Mouse (Mus musculus): ENCODE results near the gene Rbfox2.

The Rbfox2 gene

DNA sequence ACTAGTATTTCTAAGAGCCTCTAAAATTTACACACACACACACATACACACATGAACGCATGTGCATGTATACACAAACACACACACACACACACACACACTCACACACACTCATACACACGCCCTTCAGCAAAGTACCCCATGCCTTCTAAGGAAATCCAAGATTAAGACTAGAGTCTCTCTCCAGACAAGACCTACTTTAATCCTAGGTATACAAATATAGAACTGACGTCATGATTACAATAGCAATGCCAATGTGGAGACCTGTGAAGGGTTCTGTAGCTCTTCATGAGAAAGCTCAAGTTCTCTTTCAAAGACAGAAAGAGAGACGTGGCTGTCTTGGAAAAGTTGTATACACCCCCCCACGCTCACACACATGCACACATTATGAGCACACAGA lies 132.8 kb downstream of the Rbfox2 start:
- DNase-seq, result no peak

DNA sequence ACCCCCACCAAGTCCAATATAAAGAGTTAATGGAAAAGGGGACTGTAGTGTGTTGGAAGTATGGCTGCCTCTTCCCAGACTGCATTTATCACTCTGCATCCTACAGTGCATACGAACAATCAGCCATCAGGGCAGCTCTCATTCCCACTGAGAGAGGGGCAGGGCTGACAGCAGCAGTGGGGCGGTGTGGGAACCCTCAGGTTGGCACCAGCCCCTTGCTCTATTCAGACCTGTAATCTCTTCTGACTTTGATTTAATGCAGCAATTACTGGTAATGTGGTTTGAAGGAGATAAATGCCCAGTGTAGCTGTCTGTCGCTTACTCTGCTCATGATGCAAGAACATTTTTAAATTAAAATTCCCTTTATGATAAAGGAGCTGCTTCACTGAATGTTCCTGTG lies 134.4 kb downstream of the Rbfox2 start:
- DNase-seq, result no peak

DNA sequence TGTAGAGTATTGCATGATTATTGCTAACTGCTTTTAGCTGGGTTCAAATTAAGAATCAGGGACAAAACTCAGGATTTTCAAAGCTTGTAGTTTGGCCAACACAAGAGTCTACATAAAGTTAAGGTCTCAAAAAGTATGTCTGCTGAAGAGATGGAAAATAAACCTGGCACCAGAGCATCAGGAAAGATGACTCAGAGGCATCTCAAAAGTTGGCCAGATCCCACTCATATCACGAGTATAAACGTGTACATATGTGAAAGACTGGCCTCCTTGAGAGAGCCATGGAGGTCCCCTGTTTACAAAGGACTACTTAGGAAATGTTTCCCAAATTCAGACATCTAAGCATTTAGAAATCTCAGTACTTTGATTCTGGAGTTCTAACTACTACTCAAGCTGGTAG lies 138.0 kb downstream of the Rbfox2 start:
- no peak for DNase-seq

DNA sequence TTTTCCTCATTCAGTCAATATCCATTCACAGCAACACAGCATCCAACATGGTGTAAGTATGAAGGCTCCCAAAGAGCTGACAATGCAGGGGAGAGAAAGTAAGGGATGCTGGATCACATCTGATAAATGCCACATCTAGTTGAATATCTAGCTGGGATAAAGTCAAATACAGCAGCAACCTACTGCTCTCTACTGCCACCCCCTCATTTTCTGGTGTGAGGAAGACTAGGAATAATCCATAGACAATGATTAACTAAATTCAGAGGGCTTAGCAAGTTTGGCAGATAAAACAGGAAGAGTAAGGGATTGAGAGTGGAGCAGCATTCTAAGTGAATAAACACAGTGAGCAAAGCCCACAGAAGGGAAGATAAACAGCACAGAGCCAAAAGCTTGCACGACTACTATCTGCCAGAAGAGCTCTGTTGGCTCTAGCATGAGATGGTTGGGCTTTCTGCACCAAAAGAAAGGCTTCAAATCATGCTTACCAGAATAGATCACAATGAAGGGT lies 140.5 kb downstream of the Rbfox2 start:
- no peak for DNase-seq

DNA sequence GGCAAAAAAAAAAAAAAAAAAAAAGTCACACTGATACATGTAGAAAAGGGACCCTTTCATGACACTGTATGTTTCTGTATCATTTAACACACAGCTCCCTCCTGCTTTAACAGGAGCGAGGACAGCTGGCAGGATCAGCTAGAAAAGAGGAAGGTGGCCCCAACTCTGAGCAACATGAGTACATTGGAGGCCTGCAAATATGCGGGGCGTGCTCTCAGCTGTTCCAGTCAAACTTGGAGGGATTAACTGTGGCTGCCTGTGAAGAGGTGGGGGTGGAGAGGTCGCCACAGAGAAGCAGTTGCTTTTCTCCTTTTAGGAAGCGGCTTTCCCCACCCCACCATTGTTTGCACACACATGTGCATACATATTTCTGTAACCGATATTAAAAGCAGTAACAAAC lies 143.5 kb downstream of the Rbfox2 start:
- DNase-seq, result peak; percentile 9

DNA sequence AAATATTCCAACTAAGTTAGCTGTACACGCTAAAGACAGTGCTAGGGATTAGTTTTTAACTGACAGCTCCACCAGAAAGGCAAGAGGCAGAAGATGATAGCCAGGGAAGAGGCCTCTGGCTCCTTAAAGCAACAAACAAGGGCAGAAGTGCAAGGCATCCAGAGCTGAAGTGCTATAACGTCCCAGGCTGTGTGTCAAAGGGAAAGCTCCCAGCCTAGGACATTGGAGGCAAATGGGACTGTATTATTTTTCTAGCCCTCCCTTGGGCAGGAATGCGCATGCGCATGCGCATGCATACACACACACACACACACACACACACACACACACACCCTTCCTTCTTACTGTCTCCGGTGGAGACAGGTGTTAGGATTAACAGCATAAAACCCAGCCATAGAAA lies 143.9 kb downstream of the Rbfox2 start:
- DNase-seq, result peak; percentile 7

DNA sequence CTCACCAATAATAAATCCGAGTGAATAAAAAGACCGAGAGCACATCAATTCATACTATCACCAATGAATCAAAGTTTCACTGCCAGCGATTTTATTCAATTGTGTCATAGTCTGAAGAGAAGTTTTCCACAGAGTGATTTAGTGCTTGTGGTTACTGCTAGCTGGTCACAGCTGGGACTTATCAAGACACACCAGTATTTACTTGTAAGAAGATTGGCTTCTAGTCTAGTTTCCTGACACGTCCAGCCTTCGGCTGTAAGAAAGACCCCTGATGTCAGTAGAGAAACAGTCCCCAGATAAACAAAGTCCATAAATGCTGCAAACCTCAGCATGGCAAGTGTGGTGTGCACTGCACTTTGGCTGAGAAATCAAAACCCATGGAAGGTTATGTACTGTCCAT lies 145.4 kb downstream of the Rbfox2 start:
- DNase-seq, result no peak

DNA sequence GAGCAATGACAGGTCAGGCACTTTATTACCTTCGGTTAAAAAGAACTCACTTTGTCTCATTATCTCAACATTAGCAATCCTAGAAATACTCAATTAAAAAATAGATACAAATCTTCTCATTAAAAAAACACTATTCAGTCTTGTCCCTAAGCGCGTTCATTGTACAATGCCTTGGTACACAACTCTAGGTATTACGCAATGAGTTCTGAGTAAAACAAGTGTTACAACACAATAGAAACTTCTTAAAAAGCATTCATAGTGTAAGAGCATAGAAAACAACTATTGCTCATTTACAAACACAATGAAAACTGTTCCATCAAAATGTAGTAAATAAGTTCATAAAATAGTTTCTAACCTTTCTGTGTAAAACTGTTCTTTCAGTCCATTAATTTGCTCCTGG lies 146.0 kb downstream of the Rbfox2 start:
- DNase-seq, result no peak

DNA sequence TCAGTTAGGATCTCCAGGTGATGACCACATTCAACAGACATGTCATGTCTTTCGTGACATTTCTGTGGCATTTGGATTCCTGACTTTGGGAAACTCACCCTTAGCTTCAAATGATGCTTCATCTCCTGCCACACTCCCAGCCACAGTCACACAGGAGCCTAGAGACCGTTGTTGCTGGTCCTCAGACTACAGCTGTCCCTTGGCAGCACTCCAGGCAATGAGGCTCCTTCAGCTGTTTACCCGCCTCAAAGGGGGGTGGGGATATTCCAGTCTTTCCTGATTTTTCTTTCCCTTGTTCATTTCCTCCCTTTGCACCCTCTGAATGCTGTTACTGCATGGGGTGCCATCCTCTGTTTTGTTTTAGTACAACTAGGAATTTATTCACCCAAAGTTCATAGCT lies 150.3 kb downstream of the Rbfox2 start:
- no peak for DNase-seq

DNA sequence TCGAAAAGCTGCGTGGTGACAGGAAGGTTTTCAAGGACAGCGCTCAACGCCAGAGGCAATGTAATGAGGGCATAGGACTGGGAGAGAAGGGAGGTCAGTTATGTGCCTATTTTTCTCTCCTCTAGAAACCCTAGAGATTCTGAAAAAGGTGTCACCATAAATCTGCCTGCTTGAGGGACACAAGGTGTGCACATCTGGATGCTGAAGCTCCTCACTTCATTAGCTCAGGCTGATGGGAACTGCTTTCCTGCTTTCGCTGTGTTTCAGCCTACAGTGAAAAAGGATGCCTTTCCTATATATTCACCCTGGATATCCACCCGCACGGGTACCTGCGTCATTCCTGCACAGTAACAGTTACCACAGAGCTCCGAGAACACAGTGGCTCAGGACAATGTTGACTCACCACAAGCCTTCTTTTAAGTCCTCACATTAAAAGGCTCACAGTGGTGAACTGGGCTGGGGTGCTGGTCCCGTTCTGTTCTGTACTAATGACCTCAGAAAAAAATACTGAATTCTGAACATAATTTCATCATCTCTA lies 152.5 kb downstream of the Rbfox2 start:
- DNase-seq, result no peak

DNA sequence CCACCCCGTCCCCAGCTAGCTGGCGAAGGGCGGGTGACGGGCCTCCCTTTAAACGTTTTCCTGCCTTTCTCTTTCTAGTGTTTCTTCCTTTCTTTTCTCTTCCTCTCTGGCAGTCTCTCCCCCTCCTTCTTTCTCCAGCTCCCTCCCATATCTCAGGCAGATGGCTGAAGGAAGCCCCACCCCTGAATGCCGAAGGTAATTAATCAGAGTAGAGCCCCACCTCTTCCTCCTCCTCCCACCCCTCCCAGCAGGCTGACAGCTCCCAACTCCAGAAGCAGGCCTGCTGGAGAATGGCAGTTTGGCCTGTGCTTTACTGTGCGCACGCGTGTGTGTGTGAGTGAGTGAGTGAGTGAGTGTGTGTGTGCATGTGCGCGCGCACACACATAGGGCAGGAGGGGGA lies 153.2 kb downstream of the Rbfox2 start:
- DNase-seq, result peak; percentile 21

DNA sequence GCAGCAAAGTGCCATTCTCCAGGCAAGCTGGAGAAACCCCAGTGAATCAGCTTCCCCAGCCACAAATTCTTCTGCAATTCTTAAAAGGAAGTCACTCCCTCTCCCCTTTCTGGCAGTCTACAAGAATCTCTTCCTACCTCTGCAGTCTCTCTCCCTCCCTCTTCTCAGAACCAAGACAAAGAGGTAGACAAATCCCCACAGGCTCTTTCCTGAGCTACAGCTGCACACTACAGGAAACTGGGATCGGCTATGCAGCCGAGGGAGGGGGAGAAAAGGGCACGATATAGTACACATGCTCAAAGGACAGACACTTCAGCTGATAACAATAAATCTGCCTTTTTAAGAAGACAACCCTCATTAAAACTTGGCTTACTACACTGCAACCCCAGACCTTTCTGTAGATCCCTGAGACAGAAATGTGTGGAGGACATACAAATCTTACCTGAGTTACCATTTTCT lies 153.7 kb downstream of the Rbfox2 start:
- DNase-seq, result no peak

DNA sequence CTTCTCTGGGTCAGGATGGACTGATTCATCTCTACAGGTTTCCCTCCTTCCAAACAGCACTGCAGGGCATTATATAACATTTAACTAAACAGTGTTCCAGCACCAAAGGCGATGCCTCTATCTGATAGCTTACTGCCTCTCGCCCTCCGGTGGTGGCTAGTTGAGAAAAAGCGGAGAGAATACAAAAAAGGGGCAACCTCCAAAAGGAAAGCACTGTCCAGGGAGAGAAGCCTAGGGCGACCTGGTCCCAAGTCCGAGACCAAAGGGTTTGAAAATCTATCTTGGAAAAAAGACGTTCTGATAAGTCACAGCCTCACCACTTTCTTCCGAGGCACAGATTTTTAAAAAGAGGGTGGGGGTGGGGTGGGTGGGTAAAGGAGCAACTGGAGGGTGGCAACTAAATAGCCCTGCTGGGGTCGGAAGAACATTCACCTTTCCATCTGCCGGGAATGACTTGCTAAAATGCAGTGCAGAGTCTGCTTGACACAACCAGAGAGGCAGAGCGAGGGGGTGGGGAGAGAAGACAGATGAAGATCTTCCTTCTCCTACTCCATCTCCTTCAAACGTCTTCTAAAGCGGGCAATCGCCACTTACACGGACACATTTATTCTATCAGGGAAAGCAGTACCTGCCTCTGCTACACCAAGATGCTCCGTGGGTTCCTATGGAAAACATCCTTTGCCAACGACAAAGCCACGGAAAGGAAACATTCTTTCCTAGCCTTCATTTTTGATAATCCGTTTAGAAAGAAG lies 154.3 kb downstream of the Rbfox2 start:
- DNase-seq, result peak; percentile 8

DNA sequence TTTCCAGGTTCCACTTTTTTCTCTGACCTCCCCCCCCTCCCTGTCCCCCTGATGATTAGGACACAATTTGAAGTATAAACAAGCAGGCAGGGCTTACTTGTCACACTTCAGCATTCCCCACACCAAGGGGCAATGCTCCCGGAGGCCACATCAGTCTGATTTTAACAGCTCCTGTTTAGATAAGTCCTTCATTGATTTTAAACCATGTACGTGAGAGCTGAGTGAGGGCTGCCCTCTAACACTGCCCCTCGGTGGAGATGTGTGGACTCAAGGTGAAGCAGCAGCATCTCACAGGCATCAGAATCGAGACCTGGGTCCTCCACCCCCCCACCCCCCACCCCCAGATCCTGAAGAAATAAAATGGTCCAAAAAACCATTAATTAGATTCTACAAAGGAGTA lies 155.0 kb downstream of the Rbfox2 start:
- DNase-seq, result no peak

DNA sequence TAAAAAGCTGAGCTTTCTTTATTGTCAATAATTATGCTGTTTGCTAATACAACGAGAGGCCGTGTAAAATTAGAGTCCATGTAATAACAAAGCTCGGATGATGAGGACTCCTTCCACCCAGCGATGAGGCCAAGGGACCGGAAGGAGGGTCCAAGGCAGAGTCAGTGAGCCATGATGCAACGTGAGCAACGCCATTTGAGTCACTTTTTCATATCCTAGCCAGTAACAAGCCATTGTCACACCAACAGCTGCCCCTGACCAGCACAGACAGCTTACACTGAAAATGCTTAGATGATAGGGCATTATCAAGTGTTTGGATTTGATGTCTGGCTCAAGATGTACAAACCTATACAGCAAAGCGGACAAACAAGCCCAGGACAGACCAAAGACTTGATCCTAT lies 155.6 kb downstream of the Rbfox2 start:
- no peak for DNase-seq

DNA sequence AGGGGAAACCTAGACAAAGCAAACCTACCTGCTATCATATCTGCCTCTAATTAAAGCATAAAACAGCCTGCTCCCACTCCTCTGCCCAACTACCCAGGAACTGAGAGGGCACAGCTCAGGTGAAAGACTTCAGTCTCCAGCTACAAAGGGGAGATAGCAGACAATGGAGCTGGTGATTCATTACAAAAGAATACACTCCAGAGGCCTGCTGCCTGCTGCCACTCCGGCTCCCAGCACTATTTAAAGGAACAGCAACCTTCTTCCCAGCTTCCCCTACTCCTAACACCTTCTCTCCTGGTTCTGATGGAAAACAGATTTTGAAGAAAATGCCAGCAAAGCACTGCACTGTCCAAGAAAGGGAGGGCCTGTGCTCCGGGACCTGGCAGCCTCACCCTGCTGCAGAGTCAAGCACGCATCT lies 156.4 kb downstream of the Rbfox2 start:
- DNase-seq, result no peak

DNA sequence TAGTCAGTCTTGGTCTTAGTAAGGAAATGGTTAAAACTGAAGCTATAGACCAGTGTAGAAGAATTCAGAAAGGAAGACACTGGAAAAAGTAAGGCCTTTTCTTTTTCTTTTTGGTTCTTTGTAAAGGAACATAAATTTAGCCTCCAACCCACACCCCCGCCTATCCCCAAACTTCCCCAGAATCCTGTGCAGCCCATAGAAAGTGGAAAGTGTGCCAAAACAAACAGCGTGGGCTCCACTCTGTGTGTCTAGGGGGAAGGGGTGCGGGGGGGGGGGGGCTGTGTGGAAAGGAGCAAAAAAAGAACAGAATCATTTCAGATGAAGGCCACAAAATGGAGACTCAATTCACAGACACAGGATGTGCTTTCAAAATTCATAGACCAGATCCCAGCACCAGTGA lies 156.8 kb downstream of the Rbfox2 start:
- DNase-seq, result no peak

DNA sequence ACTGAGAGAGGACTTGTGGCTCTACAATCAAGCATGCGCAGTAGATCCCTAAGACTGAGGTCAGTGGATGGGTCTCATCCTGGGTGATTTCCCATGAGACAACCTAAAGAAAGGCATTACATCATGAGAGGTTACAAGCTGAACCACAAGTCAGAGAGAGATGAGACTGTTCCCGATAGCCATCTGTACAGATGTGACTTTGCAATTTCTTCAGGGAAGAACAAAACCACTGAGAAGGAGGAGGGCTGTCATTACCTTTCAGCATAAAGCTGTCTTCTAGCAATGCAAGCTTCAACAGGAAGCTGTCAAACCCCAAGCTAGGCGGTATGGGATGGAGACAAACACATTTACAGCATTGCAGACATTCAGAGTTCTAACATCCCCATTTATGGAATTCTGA lies 157.3 kb downstream of the Rbfox2 start:
- DNase-seq, result no peak

DNA sequence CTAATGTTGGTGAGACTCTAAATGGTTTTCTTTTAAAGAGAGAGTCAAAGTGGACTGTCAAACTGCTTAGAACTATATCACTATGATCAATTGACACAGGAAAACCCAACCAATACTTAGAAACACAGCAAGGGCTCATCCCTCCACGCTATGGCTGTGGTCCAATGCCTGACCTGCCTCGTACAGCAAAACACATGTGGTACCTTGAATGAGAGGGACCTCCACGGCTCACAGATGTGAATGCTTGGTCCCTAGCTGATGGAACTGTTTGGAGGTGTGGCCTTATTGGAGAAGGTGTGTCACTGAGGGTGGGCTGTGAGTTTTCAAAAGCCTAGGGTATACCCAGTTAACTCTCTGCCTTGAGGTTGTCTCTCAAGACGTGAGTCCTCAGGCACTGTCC lies 159.9 kb downstream of the Rbfox2 start:
- no peak for DNase-seq

DNA sequence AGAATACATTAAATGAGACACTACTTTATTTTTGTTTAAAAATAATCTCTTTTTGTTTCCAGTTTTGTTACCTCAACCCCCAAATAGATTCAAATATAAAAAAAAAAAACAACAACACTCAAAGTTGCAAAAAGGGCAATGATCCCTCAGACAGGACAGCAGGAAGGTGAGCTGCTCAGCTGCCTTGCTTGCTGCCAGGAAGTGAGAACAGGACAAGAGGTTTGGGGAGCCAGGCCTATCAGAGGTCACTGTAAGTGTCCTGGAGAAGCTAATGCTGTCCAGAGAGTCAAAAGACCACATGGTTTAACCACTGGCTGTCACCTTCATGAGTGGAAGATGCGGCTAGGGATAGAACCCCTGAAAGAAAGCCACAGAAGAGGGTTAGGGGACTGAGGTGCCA lies 161.8 kb downstream of the Rbfox2 start:
- no peak for DNase-seq

DNA sequence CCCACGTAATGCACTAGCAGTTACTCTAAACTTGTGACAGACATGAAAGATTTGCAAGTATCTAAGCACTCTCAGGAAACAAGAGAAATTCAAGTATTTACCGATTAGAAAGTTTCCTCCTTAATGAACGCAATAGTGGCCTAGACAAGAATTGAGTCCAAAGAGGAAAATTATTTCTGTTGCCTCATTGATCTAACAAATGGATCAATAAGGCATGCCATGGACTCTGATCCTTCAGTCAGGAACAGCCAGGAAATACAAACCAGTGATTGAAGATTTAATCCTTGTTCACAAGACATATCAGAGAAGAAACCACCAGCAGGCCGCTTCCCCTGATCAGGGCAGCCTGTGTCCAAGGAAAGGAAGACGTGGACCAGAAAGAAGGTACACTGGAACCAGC lies 164.0 kb downstream of the Rbfox2 start:
- DNase-seq, result no peak

DNA sequence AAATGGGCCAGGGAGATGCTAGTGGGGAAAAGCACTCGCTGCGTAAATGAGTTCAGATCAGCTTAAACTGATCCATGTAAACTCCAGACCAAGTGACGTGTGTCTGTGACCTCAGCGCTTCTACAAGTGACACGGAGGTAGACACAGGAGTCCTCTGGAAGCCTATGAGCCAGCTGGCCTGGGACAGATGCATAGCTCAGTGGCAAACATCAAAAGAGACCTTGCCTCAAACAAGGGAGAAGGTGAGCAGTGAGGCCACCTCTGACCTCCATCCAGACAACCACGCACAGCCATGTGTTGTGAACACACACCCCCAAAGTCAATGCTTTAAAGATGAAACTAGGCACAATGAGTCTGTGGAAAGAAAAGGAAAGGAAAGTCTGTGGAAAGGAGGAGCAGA lies 164.5 kb downstream of the Rbfox2 start:
- no peak for DNase-seq

DNA sequence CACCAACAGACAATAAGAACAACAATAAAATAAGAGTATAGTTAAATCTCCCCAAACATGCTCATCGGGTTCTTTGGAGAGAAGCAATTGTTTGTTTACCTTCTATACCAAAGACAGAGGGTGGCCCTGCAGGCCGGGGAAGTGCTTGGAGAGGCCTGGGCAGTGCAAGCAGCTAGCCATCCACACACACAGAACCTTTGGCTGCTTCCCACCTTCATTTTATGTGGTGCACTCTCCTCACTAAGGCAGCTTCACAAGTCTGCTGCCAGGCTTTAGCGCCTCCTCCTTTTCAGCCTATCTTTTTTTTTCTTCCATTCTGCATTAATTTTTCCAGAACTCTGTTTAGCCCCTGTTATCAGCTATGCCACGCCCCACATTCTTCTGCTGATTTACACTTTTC lies 165.1 kb downstream of the Rbfox2 start:
- DNase-seq, result no peak

DNA sequence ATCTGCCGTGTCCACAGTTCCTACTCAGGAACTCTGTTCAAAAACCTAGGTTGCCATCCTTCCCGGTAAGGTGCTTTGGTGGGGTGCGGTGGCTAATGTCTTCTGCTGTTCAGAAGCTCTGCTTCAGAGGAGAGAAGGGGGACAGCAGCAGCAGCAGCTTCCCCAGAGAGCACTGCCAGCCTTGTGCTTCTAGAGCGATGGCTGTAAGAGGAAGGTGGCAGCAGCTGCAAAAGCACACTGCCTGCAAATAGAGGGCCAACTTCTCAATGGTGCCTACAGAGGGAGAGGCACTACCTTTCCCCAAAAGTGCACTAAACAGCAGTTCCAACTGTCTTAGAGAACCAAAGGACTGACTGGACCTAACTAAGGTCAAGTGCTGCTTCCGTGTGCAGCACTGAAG lies 168.5 kb downstream of the Rbfox2 start:
- no peak for DNase-seq

DNA sequence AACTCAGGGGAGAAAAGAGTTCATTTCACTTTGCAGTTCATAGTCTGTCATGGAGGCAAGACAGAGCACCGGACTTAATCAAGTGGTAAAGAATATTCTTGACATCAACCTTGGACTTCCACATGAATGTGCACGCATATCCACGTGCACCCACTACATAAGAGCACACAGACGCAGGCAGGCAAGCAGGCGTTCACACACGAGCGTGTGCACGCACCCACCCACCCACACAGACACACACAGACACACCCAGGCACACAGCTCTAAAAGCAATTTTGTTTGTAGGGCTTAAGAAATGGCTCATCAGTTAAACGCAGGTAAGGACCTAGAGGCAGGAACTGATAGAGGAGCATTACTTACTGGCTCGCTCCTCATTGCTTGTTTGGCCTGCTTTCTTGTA lies 172.3 kb downstream of the Rbfox2 start:
- no peak for DNase-seq

Measured in thymus, postnatal 4 days (tissue).